Mouse (Mus musculus) thymus, adult 2 months (tissue): ENCODE measurements around the gene Imp3.

Source experiments
- CTCF ChIP-seq: fragments of 200-500 bp; IDR thresholded peaks from 2 replicates; pipeline ENCODE4 v1.5.1; 2012; ENCODE audit warnings: mild to moderate bottlenecking, control low read depth, low read length, moderate library complexity, borderline replicate concordance; ENCODE audit not compliant: control insufficient read depth, poor library complexity, insufficient read depth; ENCODE audit errors: extremely low read depth
- POLR2A ChIP-seq: fragments of 200-500 bp; IDR thresholded peaks from 2 replicates; pipeline ENCODE4 v1.6.1; 2012; ENCODE audit warnings: mild to moderate bottlenecking, low read length, control low read depth, moderate library complexity; ENCODE audit not compliant: control insufficient read depth, poor library complexity, insufficient read depth; ENCODE audit errors: extremely low read depth

DNA sequence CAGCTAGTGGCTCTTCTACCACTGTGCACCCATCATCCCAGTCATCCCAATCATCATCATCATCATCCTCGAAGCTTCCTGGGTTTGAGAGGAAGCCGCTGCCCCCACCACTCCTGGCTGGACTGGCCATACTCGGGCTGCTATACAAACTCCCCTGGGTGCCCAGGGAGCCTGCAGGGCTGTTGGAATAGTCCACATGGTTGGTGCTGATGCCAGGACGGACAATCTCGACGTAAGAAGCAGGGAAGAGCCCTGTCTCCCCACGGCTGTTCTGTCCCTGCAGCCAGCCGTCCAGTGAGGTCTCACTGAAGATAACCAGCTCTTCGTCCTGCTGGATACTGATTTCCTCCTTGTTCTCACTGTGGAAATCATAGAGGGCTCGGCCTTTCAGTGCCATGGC lies 10.9 kb upstream of the Imp3 start:
- TF ChIP-seq CTCF (no peak), POLR2A (no peak)
